Mouse (Mus musculus): ENCODE results near the gene 1110032A03Rik.

DNA sequence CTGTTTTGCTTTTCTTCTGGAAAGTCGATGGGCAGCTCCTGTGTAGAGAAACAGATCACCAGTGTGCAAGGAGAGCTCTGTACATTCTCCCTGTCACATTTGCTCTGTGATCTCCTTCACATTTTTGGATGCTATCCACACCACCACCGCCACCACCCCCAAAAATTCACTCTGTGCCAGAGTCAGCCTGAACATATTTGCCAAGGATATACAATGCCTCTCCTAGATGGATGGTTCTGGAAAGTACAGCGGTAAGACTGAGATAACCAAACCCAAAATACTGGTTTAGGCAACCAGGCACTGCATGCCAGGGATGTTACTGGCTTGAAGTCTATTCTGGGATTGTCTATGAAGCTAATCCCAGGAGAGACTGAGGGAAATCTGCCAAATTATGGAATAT is 33.1 kb downstream of the 1110032A03Rik start:
- TF ChIP-seq EP300 (optimal IDR thresholded peaks at IDR 0.05) (no peak), CTCF (IDR thresholded peaks at IDR 0.05; ENCODE audit: low read depth) (no peak)
